Mouse (Mus musculus) 416B (cell line): ENCODE measurements at regions not wholly inside any gene's neighbourhood (a gene's known extent, or its start where the extent isn't known, plus 50 kb on each side); places are given as distances from the start of the nearest gene placed in this dataset.

Source experiments
- DNase-seq: peaks from one replicate; pipeline ENCODE4 v3.0.0; 2011; ENCODE audit warnings: low read depth

- DNase-seq: no peak
These were observed 305.3 kb upstream of the Adamts16 start for GRCm38 (mm10) chr13:71146859-71147443.

GRCm38 (mm10) chr13:71138745-71139312 is 297.2 kb upstream of the Adamts16 start:
- no peak for DNase-seq

DNA sequence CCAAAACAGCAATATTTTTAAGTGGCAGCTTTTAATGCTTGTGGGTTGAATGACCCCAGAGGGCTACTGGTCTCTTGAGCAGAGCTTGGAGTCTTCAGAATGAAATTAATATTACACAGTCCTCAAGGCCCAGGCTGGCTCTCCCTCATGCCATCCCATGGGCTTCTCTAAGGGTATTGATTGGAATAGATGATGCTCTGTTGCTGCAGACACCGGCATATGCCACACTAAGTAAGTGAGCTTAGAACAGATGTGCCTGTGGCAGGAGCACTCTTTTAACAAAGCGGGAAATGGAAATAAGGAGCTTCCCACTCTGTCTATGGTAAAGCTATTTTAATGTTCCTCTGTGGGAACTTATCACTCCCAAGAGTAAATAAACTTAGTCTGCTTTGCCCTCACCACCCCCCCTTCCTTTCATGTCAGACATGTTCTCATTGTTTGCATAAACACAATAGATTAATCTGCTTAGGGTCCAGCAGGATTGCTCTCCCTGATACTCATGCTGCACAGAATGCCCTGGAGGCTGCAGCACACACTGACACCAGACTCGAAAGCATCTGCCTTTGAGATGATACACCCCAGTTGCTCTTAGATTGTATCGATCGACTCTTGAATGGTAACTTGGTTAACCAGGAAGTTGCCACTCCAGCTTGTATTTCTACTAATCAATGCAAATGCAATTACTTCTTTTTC is 294.5 kb upstream of the Adamts16 start:
- DNase-seq: no peak

DNA sequence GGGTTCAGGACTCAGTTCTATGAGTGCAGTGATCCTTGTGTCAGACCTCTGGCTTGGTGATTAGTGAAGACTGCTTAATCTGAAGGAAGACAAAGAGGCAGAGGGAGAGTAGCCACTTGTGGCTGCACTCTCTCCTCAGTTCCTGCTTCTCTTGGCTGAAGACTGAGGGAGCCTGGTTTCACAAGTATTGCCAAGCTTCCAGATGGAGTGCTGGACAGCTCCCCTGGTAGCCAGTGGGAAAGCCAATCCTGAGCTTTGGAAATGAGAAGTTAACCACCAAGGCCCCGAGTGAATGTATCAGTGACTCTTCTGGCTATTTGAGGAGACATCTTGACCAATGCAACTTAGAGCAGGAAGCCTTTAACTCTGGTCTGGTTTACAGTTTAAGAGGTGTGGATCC is 279.9 kb upstream of the Adamts16 start:
- no peak for DNase-seq

DNA sequence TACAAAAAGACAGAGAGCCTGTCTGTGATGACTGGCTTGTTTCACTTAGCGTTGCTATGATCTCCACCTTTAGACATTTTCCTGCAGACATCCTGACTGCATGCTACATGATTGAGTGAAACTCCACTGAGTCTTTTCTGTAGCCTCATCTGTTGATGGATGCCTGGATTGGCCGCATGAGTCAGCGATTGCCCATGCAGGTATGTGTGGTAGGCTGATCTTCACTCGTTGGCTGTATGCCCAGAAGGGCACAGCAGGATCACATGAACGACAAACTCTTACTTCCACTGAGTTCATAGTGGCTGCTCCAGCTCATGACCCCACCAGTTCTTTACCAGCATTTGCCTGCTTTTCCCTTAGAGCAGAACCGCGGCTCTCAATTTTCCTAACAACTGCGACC is 266.6 kb upstream of the Adamts16 start:
- no peak for DNase-seq

GRCm38 (mm10) chr13:71105229-71105838 is 263.7 kb upstream of the Adamts16 start:
- peak; percentile 21 for DNase-seq

DNA sequence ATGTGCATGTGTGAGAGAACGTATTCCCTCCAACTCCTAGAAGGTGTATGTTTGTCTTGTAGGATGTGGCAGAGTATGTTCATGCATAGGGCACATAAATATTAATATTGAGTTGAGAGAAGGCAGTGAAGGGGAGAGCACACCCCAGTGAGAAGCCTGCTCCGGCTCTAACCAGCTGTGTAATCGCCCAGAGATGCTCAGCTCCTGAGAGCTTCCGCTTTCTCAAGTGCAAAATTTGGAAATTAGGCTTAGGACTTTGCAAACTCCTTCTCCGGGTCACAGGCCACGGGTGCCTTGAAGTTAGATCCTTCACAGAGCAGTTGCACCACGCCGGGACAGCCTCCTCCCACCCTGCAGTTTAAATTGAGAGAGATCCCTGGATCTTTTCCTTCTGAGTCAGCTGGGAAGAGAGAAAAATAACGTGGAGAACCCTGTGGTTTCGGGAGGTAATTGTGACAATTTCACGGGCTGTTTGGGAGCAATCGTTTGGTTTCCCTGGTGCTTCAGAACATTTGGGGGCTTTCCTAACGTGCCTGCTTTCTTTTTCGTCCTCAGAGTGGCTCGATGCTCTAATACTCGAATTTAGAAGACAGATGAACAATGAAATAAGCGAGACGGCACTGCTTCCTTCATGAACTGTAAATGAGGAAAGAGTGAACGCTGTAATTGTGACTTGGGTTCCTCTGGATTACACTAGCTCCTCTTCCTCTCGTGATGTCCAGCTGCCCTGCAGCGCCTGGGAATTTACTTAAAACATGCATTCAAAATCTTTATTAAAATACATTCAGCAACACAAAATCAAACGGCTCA is 263.0 kb upstream of the Adamts16 start:
- DNase-seq: no peak

GRCm38 (mm10) chr13:71084301-71084700 is 242.7 kb upstream of the Adamts16 start:
- no peak for DNase-seq

GRCm38 (mm10) chr13:71075916-71076315 is 234.3 kb upstream of the Adamts16 start:
- no peak for DNase-seq

- no peak for DNase-seq
These were observed 232.4 kb upstream of the Adamts16 start for GRCm38 (mm10) chr13:71074012-71074411.

DNA sequence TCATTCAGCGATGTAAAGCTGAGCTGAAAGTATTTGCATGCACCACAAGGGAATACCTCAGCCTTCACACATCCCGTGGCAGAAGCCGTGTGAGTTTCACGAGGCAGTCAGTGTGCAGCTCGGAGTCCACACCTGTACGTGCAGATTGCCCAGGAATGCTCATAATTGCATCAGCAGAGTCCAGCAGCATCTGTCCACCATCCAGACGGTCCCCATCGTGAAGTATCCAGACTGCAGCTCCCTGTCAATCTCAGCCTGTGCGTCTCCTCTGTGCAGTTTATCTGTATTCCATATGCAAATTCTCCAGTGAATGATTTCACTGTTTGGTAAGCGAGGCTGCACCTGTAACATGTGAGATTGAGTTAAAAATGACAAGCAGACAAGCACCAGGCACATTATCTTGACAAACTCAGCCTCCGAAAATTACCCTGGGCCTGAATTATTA is 227.2 kb upstream of the Adamts16 start:
- DNase-seq: no peak

GRCm38 (mm10) chr13:71068011-71068410 is 226.4 kb upstream of the Adamts16 start:
- no peak for DNase-seq

DNA sequence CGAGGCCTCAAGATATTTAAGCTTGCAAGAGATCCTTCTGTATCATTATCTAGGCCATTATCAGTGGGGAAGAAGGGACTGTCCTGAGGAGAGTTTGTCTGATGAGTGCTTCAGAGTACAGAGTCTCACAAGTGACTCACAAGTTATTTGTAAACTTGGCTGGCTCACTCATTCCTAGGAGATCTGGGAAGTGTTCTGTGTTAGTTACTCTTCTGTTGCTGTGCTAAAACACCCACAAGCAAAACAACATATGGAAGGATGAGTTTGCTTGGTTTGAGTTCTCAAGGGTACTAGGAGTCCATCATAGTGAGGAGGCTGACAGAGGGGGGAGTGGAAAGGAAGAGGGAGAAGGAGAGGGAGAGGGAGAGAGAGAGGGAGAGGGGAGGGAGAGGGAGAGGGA is 224.0 kb upstream of the Adamts16 start:
- no peak for DNase-seq

- DNase-seq: no peak
These were observed 223.1 kb upstream of the Adamts16 start for GRCm38 (mm10) chr13:71064590-71065307.

DNA sequence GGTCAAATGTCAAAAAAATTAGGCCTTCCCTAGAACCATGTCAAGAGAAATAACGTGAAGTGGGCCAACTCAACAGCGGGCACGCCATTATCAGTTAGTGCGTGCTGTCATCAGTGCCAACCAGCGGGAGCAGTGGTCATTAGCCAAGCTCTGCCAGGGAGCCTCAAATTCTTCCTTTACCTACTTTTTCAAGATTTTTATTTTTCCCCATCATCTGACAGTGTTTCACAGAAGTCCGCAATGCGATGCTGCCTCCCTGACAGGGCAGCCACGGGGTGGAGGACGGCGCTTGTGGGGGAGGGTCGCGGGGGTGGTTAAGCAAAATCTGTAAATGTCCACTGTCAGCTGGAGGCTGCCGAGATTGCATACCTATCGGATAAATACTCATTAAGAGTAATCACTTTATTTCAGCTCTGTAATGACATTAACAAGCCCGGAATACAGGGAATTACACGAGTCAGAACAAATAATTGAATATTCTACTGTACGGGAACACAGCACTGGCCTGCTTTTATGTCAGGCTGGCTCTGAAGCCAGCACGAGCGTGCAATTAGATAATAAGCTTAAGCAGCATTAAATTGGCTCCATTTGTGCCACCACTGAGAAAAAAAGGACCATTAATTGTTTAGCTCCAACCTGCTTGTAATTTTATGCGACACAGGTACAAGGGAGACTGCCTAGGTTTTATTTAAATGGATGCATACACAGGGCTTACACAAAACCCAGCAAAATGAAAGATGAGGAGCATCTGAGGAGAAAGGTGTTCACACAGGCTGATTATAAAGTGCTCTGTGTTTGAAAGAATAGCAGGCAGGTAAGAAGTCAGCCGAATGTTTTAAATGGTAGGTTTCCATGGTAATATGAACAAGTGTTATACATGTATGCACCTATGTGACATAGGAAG is 212.0 kb upstream of the Adamts16 start:
- no peak for DNase-seq

- DNase-seq: no peak
These were observed 209.0 kb upstream of the Adamts16 start for GRCm38 (mm10) chr13:71050646-71051045.

- DNase-seq: no peak
These were observed 194.4 kb upstream of the Adamts16 start for GRCm38 (mm10) chr13:71036000-71036399.

DNA sequence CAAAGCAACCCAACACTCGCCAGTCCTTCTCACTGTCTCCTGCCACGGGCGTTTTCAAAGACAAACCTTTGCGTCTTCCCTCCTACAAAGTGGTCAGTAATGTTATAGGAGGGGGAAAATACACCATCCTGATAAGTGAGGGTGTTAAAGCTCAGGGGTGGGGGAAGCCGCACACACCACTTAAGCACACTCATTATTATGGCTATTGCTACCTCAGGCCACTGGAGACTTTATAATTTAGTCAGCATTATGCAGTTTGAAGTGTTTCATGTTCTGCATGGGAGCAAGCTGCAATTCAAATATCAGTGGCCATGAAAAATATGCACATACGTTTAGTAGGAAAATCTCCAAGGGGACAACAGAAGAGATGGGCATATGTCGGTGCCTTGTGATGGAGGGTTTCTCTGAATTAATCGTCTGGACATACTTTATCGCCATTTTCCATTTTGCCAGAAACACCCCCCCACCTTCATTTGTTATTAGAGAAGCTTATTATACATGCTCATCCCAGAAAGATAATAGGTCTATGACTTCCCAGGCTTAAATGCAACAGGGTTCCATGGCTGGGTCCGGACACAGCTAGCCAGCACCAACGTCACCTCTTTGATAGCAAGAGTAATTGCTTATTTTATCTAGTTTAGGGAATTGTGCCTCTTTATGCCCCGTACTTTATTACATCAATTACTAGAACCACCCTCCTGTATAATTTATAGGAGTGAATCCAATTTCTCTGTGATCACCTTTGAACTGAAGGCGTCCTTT is 193.5 kb upstream of the Adamts16 start:
- no peak for DNase-seq

DNA sequence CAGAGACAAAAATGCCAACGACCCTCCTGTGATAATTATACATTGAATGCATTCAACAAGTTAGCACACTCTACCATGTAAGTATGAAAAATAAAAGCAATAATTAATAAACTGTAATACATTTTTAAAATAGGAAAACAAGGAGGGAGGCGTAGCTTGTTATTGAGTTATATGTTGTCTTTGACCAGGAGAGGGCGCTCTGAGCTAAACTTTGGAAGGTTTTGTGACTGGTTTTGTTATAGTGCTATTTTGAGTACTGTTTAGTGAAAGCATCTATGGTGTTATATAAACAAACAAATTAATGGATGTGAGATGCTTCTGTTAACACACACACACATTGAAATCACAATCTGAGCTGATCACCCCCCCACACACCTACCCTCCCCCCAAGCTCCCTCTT is 166.6 kb upstream of the Adamts16 start:
- peak; percentile 64 for DNase-seq

DNA sequence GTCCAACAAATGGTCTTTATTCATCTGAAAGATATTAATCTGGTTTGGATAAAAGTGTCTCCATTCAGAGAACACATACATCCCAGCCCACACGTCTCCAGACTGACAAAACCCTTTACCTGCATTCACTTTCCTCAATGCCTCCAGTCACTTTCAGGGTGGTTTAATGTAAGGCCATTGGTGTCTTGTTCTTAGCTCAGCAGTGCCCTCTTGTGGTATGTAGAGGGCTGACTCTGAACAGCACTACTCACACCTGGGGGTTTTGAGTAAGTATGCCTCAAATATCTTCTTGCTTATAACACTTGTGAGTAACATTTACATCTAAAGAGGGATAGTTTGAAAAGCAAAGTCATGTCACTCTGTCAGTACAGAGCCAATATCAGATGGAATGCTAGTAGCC is 164.5 kb upstream of the Adamts16 start:
- DNase-seq: peak; percentile 64
